Mouse (Mus musculus) adrenal gland (tissue): ENCODE measurements around the gene Il1rl1.

Source experiments
- intact Hi-C: fragments of 180-260 bp; cut with DNase I; formaldehyde crosslinking; loops from one replicate; pipeline ENCODE4 v1.15.1; 2025

The Il1rl1 gene

GRCm38 (mm10) chr1:40435936-40436335 is 6.6 kb downstream of the Il1rl1 start:
- intact Hi-C loops: no loop called here

GRCm38 (mm10) chr1:40437340-40437739 is 8.0 kb downstream of the Il1rl1 start:
- intact Hi-C loops: no loop called here

GRCm38 (mm10) chr1:40439504-40439903 is 10.1 kb downstream of the Il1rl1 start:
- intact Hi-C loops: no loop called here

- intact Hi-C loops: no loop called here
These were observed 15.4 kb downstream of the Il1rl1 start for GRCm38 (mm10) chr1:40444800-40445199.

- intact Hi-C loops: no loop called here
These were observed 36.4 kb downstream of the Il1rl1 start, which contains the start of gene Il18r1 for GRCm38 (mm10) chr1:40465477-40466430. TSS of gene Il18r1 (plus strand) at chr1:40465552.

- intact Hi-C loops: no loop called here
These were observed 37.9 kb downstream of the Il1rl1 start for GRCm38 (mm10) chr1:40467306-40467705.

GRCm38 (mm10) chr1:40468805-40469204 is 39.4 kb downstream of the Il1rl1 start:
- intact Hi-C loops: no loop called here

GRCm38 (mm10) chr1:40469900-40470299 is 40.5 kb downstream of the Il1rl1 start:
- intact Hi-C loops: no loop called here

GRCm38 (mm10) chr1:40472401-40472800 is 43.0 kb downstream of the Il1rl1 start:
- intact Hi-C loops: no loop called here

GRCm38 (mm10) chr1:40473640-40474039 is 44.3 kb downstream of the Il1rl1 start:
- intact Hi-C loops: no loop called here

GRCm38 (mm10) chr1:40474336-40474735 is 45.0 kb downstream of the Il1rl1 start:
- intact Hi-C loops: no loop called here

GRCm38 (mm10) chr1:40475697-40476096 is 46.3 kb downstream of the Il1rl1 start:
- intact Hi-C loops: no loop called here

- intact Hi-C loops: no loop called here
These were observed 47.4 kb downstream of the Il1rl1 start for GRCm38 (mm10) chr1:40476756-40477155.

- intact Hi-C loops: no loop called here
These were observed 50.1 kb downstream of the Il1rl1 start for GRCm38 (mm10) chr1:40479505-40479923.

GRCm38 (mm10) chr1:40494594-40494993 is 65.2 kb downstream of the Il1rl1 start:
- intact Hi-C loops: no loop called here

GRCm38 (mm10) chr1:40499708-40500107 is 70.3 kb downstream of the Il1rl1 start:
- intact Hi-C loops: no loop called here

GRCm38 (mm10) chr1:40501126-40501525 is 71.8 kb downstream of the Il1rl1 start:
- intact Hi-C loops: no loop called here

- intact Hi-C loops: no loop called here
These were observed 72.4 kb downstream of the Il1rl1 start for GRCm38 (mm10) chr1:40501546-40502398.

GRCm38 (mm10) chr1:40504548-40504947 is 75.2 kb downstream of the Il1rl1 start:
- intact Hi-C loops: no loop called here
